Mouse (Mus musculus): Measurements from ENCODE around the gene Parn. TPM values are rescaled to one million over a fixed set of nuclear protein-coding genes. Genes with fewer than 3 reads are reported as not detected.
A peak's percentile ranks its signal among the peaks of the same experiment; 100 is the strongest.

Parn gene
- polyA plus RNA-seq, 1 experiment from 2014 or later: 41.8 TPM

DNA sequence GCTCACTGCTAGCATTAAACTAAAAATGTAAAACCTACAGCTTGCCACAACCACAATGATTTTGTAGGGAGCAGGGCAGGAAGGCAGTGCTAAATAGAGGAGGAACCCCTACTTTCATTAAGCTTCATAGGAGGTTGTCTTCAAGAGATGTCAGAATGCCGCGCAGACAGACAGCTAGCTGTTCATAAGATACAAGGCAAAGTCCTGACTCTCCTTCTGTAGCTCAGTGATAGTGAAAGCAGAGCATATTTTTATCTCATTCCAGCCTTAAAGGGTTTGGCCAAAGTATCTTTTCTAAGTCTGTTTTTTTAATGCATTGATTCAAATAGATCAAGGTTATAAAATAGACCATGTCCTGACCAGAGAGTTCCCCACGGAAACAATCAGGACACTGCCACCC, 47.8 kb downstream of the Parn start:
- Histone ChIP-seq H3K4me3 (no peak overlapping the region), H3K36me3 (peaks cover 37% of the 10 kb centered on the region), H3K27me3 (no peaks in the 10 kb centered on the region), H3K27ac (no peak overlapping the region), H3K9ac (no peak overlapping the region), H3K4me1 (peaks cover 5% of the 10 kb centered on the region; the same call in 1 of the 2 replicates), H3K4me2 (no peak overlapping the region), H3K9me3 (no peaks in the 10 kb centered on the region)
- ATAC-seq (ENCODE audit: insufficient number of reproducible peaks, insufficient read depth, low FRiP score, low TSS enrichment, low read depth): no peak
- 93% methylated on average over 3 of the region's 3 CpGs for WGBS

DNA sequence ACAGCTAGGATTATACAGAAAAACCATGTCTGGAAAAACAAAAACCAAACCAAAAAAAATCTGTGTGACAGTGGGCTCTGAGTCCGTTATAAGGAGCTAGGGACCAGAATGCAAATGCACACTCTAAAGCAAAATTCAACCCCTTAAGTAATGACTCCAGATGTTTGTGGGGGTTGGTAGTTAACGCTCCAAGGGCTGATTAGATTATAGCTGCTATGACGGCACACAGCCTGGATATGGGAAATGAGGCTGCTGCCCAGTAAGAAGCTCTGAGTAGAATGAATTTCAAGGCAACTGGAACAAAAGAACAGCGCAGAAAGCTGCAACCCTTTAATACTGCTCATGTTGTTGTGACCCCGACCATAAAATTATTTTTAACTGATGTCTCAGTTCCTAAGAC, 52.7 kb downstream of the Parn start:
- Histone ChIP-seq H3K4me3 (no peak overlapping the region), H3K9ac (no peak overlapping the region), H3K36me3 (peaks cover 17% of the 10 kb centered on the region), H3K4me2 (no peak overlapping the region), H3K9me3 (no peaks in the 10 kb centered on the region), H3K27ac (no peak overlapping the region), H3K4me1 (peaks cover 8% of the 10 kb centered on the region; the same call in 1 of the 2 replicates), H3K27me3 (no peaks in the 10 kb centered on the region)
- ATAC-seq (ENCODE audit: insufficient number of reproducible peaks, insufficient read depth, low FRiP score, low TSS enrichment, low read depth): no peak
- WGBS: 41% methylated on average over 5 of the region's 5 CpGs

DNA sequence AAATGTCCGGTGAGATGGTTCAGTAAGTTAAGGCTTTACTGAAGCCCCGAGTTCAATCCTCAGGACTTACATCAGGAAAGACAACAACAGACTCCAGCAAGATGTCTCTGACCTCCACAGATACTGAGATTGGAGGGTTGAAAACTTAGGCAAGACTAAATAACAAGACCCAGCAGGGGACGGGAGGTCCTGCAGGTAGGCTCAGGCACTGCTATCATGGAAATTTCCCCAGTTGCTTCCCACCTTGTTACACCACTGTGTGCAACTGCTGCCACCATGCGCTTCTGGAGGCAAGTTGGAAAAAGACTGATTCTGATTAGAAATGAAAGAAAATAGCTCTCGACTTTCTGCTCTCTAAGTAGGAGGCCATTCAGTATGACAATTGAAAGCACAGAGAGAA, 55.4 kb downstream of the Parn start:
- Histone ChIP-seq H3K27me3 (no peaks in the 10 kb centered on the region), H3K9ac (no peak overlapping the region), H3K9me3 (no peaks in the 10 kb centered on the region), H3K4me2 (no peak overlapping the region), H3K4me3 (no peak overlapping the region), H3K36me3 (peaks cover 17% of the 10 kb centered on the region), H3K4me1 (peaks cover 8% of the 10 kb centered on the region; the same call in 1 of the 2 replicates), H3K27ac (no peak overlapping the region)
- no peak for ATAC-seq (ENCODE audit: insufficient number of reproducible peaks, insufficient read depth, low FRiP score, low TSS enrichment, low read depth)
- 85% methylated on average over 5 of the region's 5 CpGs for WGBS

DNA sequence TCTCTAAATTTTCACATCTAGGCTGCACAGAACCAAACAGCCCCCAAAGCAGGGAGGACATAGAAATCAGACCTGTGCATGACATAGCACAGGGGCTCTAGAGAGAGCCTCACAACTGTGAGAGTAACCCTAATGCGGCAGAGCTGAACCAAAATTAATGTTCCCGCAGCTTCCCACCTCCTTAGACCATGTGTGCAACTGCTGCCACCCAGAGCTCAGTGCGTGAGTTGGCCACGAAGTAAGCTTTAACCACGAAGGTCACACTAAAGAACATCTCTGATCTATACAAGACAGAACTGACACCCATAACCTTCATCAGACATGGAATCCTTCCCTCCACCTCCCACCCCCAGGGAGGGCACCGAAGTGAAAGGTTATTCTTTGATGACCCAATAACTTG, 55.9 kb downstream of the Parn start:
- 84% methylated on average over 6 of the region's 6 CpGs for WGBS
- ATAC-seq (ENCODE audit: insufficient number of reproducible peaks, insufficient read depth, low FRiP score, low TSS enrichment, low read depth): no peak
- Histone ChIP-seq H3K9ac (no peak overlapping the region), H3K27ac (no peak overlapping the region), H3K27me3 (no peaks in the 10 kb centered on the region), H3K36me3 (peaks cover 13% of the 10 kb centered on the region), H3K4me1 (peaks cover 8% of the 10 kb centered on the region; the same call in 1 of the 2 replicates), H3K4me3 (no peak overlapping the region), H3K4me2 (no peak overlapping the region), H3K9me3 (no peaks in the 10 kb centered on the region)

DNA sequence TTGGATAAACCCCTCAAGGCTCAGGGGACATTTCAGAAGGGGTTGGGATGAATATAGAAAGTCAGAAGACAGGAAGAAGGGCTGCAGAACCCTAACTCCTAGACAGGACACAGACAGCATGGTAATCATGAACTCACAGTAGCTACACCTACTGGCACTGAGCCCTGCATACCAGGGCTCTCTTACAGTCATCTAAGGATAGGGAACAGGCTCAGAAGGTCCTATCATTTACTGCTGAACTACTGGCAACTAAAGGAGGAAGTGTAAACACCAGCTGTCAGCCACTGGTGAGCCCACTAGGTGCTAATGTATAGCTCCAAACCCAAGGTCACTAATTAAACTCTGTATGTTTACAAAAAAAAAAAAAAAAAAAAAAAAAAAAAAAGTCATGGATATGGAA, 56.6 kb downstream of the Parn start:
- H3K4me2 ChIP-seq: no peak overlapping the region
- peaks cover 8% of the 10 kb centered on the region; the same call in 1 of the 2 replicates for H3K4me1 ChIP-seq
- H3K4me3 ChIP-seq: no peak overlapping the region
- peaks cover 10% of the 10 kb centered on the region; the same call in 1 of the 2 replicates for H3K36me3 ChIP-seq
- H3K27me3 ChIP-seq: no peaks in the 10 kb centered on the region
- H3K9me3 ChIP-seq: no peaks in the 10 kb centered on the region
- no peak for ATAC-seq (ENCODE audit: insufficient number of reproducible peaks, insufficient read depth, low FRiP score, low TSS enrichment, low read depth)
- H3K27ac ChIP-seq: no peak overlapping the region
- H3K9ac ChIP-seq: no peak overlapping the region

DNA sequence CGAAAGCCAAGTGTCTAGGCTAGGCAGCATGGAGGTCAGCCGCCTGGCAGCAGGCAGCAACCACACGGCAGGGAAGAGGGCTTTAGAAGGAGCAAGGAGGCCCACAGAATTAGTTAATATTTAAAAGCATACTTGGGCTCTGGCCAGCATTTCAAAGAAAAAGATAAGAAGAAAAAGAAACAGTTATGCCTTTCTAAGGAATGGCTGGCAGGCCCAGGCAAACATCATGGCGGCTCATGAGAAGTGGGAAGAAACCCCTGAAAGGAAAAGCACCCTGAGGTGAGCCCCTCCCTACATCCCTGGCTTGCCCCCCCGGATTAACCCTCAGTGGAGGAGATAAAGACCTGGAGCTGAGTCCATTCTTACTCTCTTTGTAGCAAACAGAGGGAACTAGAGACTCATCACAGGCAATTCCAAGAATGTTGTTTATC, 57.0 kb downstream of the Parn start:
- H3K4me1 ChIP-seq: peaks cover 8% of the 10 kb centered on the region; the same call in 1 of the 2 replicates
- no peak overlapping the region for H3K4me2 ChIP-seq
- no peaks in the 10 kb centered on the region for H3K27me3 ChIP-seq
- no peaks in the 10 kb centered on the region for H3K9me3 ChIP-seq
- H3K36me3 ChIP-seq: peaks cover 14% of the 10 kb centered on the region
- no peak for ATAC-seq (ENCODE audit: insufficient number of reproducible peaks, insufficient read depth, low FRiP score, low TSS enrichment, low read depth)
- H3K9ac ChIP-seq: no peak overlapping the region
- H3K27ac ChIP-seq: no peak overlapping the region
- no peak overlapping the region for H3K4me3 ChIP-seq
- WGBS: 76% methylated on average over 5 of the region's 5 CpGs

DNA sequence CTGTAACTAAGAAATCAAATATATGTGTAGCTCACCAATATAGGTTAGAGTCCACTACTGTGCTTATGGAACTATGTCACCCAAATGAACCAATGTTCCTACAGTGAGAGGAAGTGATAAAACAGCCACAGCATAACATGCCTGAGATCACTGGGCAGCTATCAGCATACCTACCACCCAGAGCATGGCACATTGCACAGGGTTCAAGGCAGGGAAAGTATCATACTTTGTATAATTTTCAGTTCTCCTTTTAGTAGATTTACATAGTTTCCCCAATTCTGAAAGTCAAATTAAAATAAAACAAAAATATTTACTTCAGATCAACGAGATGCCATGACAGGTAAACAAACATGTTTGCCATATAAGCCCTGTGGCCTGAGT, 59.3 kb downstream of the Parn start:
- ATAC-seq (ENCODE audit: insufficient number of reproducible peaks, insufficient read depth, low FRiP score, low TSS enrichment, low read depth): no peak
- Histone ChIP-seq H3K27me3 (no peaks in the 10 kb centered on the region), H3K36me3 (peaks cover 17% of the 10 kb centered on the region), H3K4me1 (no peaks in the 10 kb centered on the region), H3K4me2 (no peak overlapping the region), H3K27ac (no peak overlapping the region), H3K9ac (no peak overlapping the region), H3K4me3 (no peak overlapping the region), H3K9me3 (no peaks in the 10 kb centered on the region)
- WGBS: 83% methylated on average over 1 of the region's 1 CpGs

DNA sequence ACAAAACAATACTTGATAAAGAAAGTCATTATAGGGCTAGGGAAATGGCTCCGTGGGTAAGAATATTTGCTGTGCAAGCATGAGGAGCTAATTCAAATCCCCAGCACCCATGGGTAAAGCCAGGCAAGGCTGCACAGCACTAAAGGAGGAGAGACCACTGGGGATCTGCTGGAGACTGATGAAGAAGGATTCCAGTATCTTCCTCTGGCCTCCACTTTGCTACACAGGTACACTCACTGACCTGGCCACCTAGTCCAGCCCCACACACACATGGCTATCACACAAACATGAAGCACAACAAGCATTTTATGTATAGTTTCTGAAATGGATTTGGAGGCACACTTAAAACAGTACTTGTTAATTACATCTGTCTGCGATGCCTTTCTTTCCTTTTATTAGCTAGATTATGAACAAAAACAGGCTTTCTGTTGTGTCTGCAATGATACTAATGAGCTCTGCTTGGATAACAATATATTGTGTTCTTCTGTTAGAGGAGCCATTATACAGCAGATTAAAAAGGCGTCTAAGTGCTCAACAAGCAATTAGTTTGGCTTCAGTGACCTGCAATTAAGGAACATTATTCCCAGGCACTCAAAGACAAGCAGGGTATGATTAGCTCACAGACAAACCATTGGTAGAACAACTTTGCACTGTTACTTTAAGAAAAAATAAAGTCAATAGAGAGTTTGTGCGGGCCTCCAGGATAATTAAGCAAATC, 59.8 kb downstream of the Parn start:
- no peaks in the 10 kb centered on the region for H3K4me1 ChIP-seq
- H3K27ac ChIP-seq: no peak overlapping the region
- H3K36me3 ChIP-seq: peaks cover 21% of the 10 kb centered on the region
- no peak overlapping the region for H3K4me3 ChIP-seq
- no peak overlapping the region for H3K4me2 ChIP-seq
- H3K9ac ChIP-seq: no peak overlapping the region
- 71% methylated on average over 4 of the region's 4 CpGs for WGBS
- no peaks in the 10 kb centered on the region for H3K9me3 ChIP-seq
- H3K27me3 ChIP-seq: no peaks in the 10 kb centered on the region
- no peak for ATAC-seq (ENCODE audit: insufficient number of reproducible peaks, insufficient read depth, low FRiP score, low TSS enrichment, low read depth)

DNA sequence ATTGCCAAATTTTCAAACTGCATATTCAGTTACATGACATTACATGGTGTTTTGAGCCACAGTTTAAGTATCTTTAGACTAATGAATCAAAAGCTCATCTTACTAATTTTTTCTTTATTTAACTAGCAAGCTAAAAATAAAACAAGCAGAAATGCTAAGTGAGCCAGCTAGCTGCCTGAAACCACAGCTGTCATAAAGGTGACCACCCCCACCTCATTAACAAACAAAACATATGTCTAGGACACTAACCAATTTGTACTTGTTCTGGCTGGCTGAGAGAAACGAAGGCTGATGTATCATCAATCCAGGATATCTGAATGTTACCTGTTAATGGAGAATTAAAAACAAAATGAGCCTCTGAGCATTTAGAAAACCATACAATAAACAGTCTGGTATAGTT, 65.2 kb downstream of the Parn start:
- H3K36me3 ChIP-seq: peaks cover 47% of the 10 kb centered on the region
- H3K27me3 ChIP-seq: no peaks in the 10 kb centered on the region
- H3K4me3 ChIP-seq: no peak overlapping the region
- no peak overlapping the region for H3K27ac ChIP-seq
- no peaks in the 10 kb centered on the region for H3K9me3 ChIP-seq
- 84% methylated on average over 1 of the region's 1 CpGs for WGBS
- no peak for ATAC-seq (ENCODE audit: insufficient number of reproducible peaks, insufficient read depth, low FRiP score, low TSS enrichment, low read depth)
- no peak overlapping the region for H3K4me2 ChIP-seq
- no peak overlapping the region for H3K9ac ChIP-seq
- H3K4me1 ChIP-seq: no peaks in the 10 kb centered on the region

DNA sequence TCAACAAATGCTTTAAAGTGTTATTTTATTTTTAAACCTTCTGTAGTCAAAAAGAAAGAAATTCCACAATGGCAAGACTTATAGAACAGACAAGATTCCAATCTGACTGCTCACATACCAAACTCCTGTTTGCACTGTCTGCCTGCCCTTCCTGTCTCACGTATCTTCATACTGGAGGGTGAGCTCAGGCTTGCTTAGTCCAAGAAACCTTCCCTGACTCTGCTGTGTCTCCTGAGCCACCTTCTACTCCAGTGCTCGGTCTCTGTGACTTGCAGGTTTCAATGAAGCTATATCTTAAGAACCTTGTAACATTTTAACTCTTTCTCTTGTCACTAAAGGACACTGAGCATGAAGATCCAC, 78.9 kb downstream of the Parn start:
- Histone ChIP-seq H3K27ac (0 out of 2 replicates have a peak overlapping the region, but pooled peaks have one; percentile 12), H3K4me3 (no peak overlapping the region), H3K4me1 (peaks cover 11% of the 10 kb centered on the region; the same call in 1 of the 2 replicates), H3K36me3 (peaks cover 23% of the 10 kb centered on the region), H3K27me3 (no peaks in the 10 kb centered on the region), H3K4me2 (no peak overlapping the region), H3K9ac (no peak overlapping the region), H3K9me3 (no peaks in the 10 kb centered on the region)
- no peak for ATAC-seq (ENCODE audit: insufficient number of reproducible peaks, insufficient read depth, low FRiP score, low TSS enrichment, low read depth)
- 67% methylated on average over 2 of the region's 2 CpGs for WGBS

DNA sequence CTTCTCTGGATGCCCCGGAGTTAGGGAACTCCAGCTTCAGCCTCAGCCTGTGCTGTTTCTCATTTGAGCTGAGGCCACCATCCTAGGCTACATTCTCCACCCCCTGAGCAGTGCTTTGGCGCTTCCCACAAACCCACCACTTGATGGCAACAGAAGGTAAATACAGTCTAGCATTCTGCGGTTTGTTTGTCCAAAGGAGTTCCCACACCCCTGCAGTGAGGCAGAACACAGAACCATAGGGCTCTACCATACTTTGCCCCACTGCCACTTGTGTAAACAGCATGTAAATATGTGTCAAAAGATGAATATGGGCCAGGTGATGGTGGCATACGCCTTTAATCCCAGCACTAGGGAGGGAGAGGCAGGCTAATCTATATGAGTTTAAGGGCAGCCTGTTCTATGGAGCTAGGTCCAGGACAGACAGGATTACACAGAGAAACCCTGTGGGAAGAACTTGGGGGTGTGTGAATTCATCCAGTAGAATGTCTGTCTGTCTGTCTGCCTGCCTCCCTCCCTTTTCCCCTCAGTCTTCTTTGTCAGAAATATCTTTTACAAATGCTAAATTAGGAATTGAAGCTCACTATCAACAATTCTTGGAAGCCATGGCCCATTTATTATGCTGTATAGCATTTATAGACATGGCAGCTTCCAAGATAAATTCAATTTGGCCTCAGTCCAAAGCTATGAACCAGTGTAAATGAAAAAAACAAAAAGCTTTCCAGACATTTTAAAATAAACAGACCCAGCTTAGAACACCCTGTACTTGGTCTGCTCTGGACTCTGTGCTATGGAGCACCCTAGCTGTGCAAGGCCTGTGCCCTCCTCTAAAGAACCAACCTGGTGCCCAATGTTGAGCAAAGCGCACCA, 79.6 kb downstream of the Parn start:
- Histone ChIP-seq H3K9ac (no peak overlapping the region), H3K4me2 (no peak overlapping the region), H3K36me3 (peaks cover 20% of the 10 kb centered on the region), H3K27me3 (no peaks in the 10 kb centered on the region), H3K4me1 (peaks cover 11% of the 10 kb centered on the region; the same call in 1 of the 2 replicates), H3K4me3 (no peak overlapping the region), H3K27ac (no peak overlapping the region), H3K9me3 (no peaks in the 10 kb centered on the region)
- peak; percentile 37; the same call in 1 of the 2 replicates for ATAC-seq (ENCODE audit: insufficient number of reproducible peaks, insufficient read depth, low FRiP score, low TSS enrichment, low read depth)
- WGBS: 72% methylated on average over 5 of the region's 5 CpGs

DNA sequence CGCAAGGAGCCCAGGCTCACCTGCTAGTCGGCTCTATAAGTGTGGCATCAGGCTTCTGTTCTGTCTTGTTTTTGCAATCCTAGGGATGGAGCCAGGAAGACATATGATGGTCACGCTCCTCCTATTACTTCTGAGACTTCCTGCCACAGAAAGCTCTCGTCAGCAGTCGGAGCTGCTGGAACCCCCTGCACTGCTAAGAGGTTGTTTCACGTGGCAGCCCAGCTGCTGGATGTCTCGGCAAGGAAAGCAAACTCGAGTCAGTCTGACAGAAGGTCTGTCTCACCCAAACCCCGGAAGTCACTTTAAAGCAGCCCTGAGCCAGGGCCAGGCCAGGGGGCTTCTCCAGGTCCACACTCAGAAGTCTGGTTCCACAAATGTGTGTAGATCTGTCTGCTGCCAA, 82.7 kb downstream of the Parn start:
- Histone ChIP-seq H3K4me1 (peaks cover 11% of the 10 kb centered on the region; the same call in 1 of the 2 replicates), H3K4me2 (no peak overlapping the region), H3K27me3 (no peaks in the 10 kb centered on the region), H3K27ac (no peak overlapping the region), H3K4me3 (no peak overlapping the region), H3K9me3 (no peaks in the 10 kb centered on the region), H3K36me3 (peaks cover 12% of the 10 kb centered on the region), H3K9ac (no peak overlapping the region)
- ATAC-seq (ENCODE audit: insufficient number of reproducible peaks, insufficient read depth, low FRiP score, low TSS enrichment, low read depth): no peak
- WGBS: 68% methylated on average over 9 of the region's 9 CpGs
